Mouse (Mus musculus) large intestine, adult 2 months (tissue): ENCODE measurements around the gene Cdk8. TPM values are rescaled to one million over a fixed set of nuclear protein-coding genes. Genes with fewer than 3 reads are reported as not detected.
A peak's percentile ranks its signal among the peaks of the same experiment; 100 is the strongest.

ENCODE experiments used
- DNase-seq: peaks from one replicate; pipeline ENCODE4 v3.0.0-alpha.2; 2012; ENCODE audit warnings: low read depth, low spot score
- WGBS: fragments of 180-500 bp; shearing (Covaris S2); methylation state at CpG from one replicate; pipeline ENCODE4 v1.1.7; 2018; 5-methylcytosine and 5-hydroxymethylcytosine counted together
- polyA plus RNA-seq: library from polyadenylated mRNA; depleted of rRNA; stranded (reverse); fragments of >200 nt; gene quantifications from 2 replicates; pipeline ENCODE4 v1.2.3, GENCODE M21; 2012

Gene Cdk8
- polyA plus RNA-seq, 1 experiment, result 26.7 TPM

- 95% methylated on average over 4 of the region's 4 CpGs for WGBS
- DNase-seq, result no peak
These were observed 76.7 kb downstream of the Cdk8 start for GRCm38 (mm10) chr5:146307744-146308096.

- 31% methylated on average over 6 of the region's 6 CpGs for WGBS
- peak; percentile 37 for DNase-seq
These were observed 83.5 kb downstream of the Cdk8 start for GRCm38 (mm10) chr5:146314538-146314937.

GRCm38 (mm10) chr5:146315268-146315921 is 84.4 kb downstream of the Cdk8 start:
- WGBS, result 12% methylated on average over 14 of the region's 14 CpGs
- peak; percentile 48 for DNase-seq

- 85% methylated on average over 5 of the region's 5 CpGs for WGBS
- no peak for DNase-seq
These were observed 85.3 kb downstream of the Cdk8 start for GRCm38 (mm10) chr5:146316316-146316715.

- DNase-seq, result no peak
- 38% methylated on average over 5 of the region's 5 CpGs for WGBS
These were observed 87.0 kb downstream of the Cdk8 start for GRCm38 (mm10) chr5:146318051-146318450.

GRCm38 (mm10) chr5:146318461-146318860 is 87.4 kb downstream of the Cdk8 start:
- WGBS, result 51% methylated on average over 8 of the region's 8 CpGs
- DNase-seq, result no peak

- no peak for DNase-seq
- WGBS, result 35% methylated on average over 10 of the region's 10 CpGs
These were observed 97.9 kb downstream of the Cdk8 start for GRCm38 (mm10) chr5:146328941-146329340.

GRCm38 (mm10) chr5:146329541-146329940 is 98.5 kb downstream of the Cdk8 start:
- 77% methylated on average over 5 of the region's 5 CpGs for WGBS
- DNase-seq, result no peak

GRCm38 (mm10) chr5:146330031-146330764 is 99.2 kb downstream of the Cdk8 start:
- DNase-seq, result no peak
- 22% methylated on average over 13 of the region's 13 CpGs for WGBS

- WGBS, result 22% methylated on average over 3 of the region's 3 CpGs
- no peak for DNase-seq
These were observed 99.7 kb downstream of the Cdk8 start for GRCm38 (mm10) chr5:146330765-146331115.

GRCm38 (mm10) chr5:146331131-146331530 is 100.1 kb downstream of the Cdk8 start:
- WGBS, result 84% methylated on average over 11 of the region's 11 CpGs
- no peak for DNase-seq

- 62% methylated on average over 7 of the region's 7 CpGs for WGBS
- no peak for DNase-seq
These were observed 101.5 kb downstream of the Cdk8 start for GRCm38 (mm10) chr5:146332541-146332940.

- no peak for DNase-seq
- WGBS, result 47% methylated on average over 1 of the region's 1 CpGs
These were observed 103.4 kb downstream of the Cdk8 start for GRCm38 (mm10) chr5:146334410-146334809.

GRCm38 (mm10) chr5:146338064-146338463 is 107.0 kb downstream of the Cdk8 start:
- no peak for DNase-seq
- WGBS, result 67% methylated on average over 9 of the region's 9 CpGs

- no peak for DNase-seq
- 50% methylated on average over 4 of the region's 4 CpGs for WGBS
These were observed 109.0 kb downstream of the Cdk8 start for GRCm38 (mm10) chr5:146340037-146340436.

GRCm38 (mm10) chr5:146344911-146345686 is 114.1 kb downstream of the Cdk8 start:
- no peak for DNase-seq
- 89% methylated on average over 12 of the region's 12 CpGs for WGBS

GRCm38 (mm10) chr5:146347081-146347480 is 116.1 kb downstream of the Cdk8 start:
- 64% methylated on average over 6 of the region's 6 CpGs for WGBS
- no peak for DNase-seq

- DNase-seq, result no peak
- WGBS, result 68% methylated on average over 3 of the region's 3 CpGs
These were observed 118.2 kb downstream of the Cdk8 start for GRCm38 (mm10) chr5:146349183-146349582.

- DNase-seq, result no peak
- 82% methylated on average over 11 of the region's 11 CpGs for WGBS
These were observed 119.8 kb downstream of the Cdk8 start for GRCm38 (mm10) chr5:146350784-146351183.

- 85% methylated on average over 7 of the region's 7 CpGs for WGBS
- DNase-seq, result no peak
These were observed 121.0 kb downstream of the Cdk8 start for GRCm38 (mm10) chr5:146352006-146352405.
